Mouse (Mus musculus) forebrain, embryonic 16.5 days (tissue): ENCODE measurements around the gene Tmem245. TPM values are rescaled to one million over a fixed set of nuclear protein-coding genes. Genes with fewer than 3 reads are reported as not detected.

ENCODE experiments used
- ATAC-seq: fragments of 200-750 bp; cut with Nextera tagmentation; 2 replicates; pipeline ENCODE4 v1.8.0; 2017; ENCODE audit warnings: mild to moderate bottlenecking, moderate library complexity
- H3K27ac ChIP-seq: fragments of 300-500 bp; sonication (generic); 2 replicates; pipeline ENCODE4 v1.5.1; 2014; ENCODE audit warnings: low read length, control low read depth
- H3K27me3 ChIP-seq: fragments of 300-500 bp; sonication (generic); replicated peaks from 2 replicates; pipeline ENCODE4 v1.6.1; 2014; ENCODE audit warnings: low read length; ENCODE audit not compliant: control insufficient read depth, insufficient read depth
- H3K36me3 ChIP-seq: fragments of 300-500 bp; sonication (generic); 2 replicates; pipeline ENCODE4 v1.6.1; 2014; ENCODE audit not compliant: control insufficient read depth, insufficient read depth
- H3K4me1 ChIP-seq: fragments of 300-500 bp; sonication (generic); replicated peaks from 2 replicates; pipeline ENCODE4 v1.6.1; 2014; ENCODE audit warnings: low read length; ENCODE audit not compliant: control insufficient read depth, insufficient read depth
- H3K4me2 ChIP-seq: fragments of 300-500 bp; sonication (generic); 2 replicates; pipeline ENCODE4 v1.6.1; 2014; ENCODE audit warnings: mild to moderate bottlenecking, low read length, control low read depth
- H3K4me3 ChIP-seq: fragments of 300-500 bp; sonication (generic); replicated peaks from 2 replicates; pipeline ENCODE4 v1.5.1; 2014; ENCODE audit warnings: mild to moderate bottlenecking, low read length, control low read depth
- H3K9ac ChIP-seq: fragments of 300-500 bp; sonication (generic); replicated peaks from 2 replicates; pipeline ENCODE4 v1.6.1; 2014; ENCODE audit warnings: low read depth, low read length, control low read depth
- H3K9me3 ChIP-seq: fragments of 300-500 bp; sonication (generic); 2 replicates; pipeline ENCODE4 v1.6.1; 2016; ENCODE audit warnings: low read length; ENCODE audit not compliant: control insufficient read depth
- WGBS: fragments of 180-500 bp; shearing (Covaris S2); extraction: QIAGEN DNeasy Blood & Tissue Kit; methylation state at CpG from one replicate; pipeline ENCODE4 v1.1.7; 2014; 5-methylcytosine and 5-hydroxymethylcytosine counted together
- polyA plus RNA-seq: library from polyadenylated mRNA; unstranded; fragments of >200 nt; fragmentation: Nextera tagmentation; extraction: Ambion mirVana; gene quantifications from 2 replicates; pipeline ENCODE4 v1.2.1, GENCODE M21; 2015

Gene Tmem245
- polyA plus RNA-seq, 1 experiment from 2014 or later: 8.3 TPM

DNA sequence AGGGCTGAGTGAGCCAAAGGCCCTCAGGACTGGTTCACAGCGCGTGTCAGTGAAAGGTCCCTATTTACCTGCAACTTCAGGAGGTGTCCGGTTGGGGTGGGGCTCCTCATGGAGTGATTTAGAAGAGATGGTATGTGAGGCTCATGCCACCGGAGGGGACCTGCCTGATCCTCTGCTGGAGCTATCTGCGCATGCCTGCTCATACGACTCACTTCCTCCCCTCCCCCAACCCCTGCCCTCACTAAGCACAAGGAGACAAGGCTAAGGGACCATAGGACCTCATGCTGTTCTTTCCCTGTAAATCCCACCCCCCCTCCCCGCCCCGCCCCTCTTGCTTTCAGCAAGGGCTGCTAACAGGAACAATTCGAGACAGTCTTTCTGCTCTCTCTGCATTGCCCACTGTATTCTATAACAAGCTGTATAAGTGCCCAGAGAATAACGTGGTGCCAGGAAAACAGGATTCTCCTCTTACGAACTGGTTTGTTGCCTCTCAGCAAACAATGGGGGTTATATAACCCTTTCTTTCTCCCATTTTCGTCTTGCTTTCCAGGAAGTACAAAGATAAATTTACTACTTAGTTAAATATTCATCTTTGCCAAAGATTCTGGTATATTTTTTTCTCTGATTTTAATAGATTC, 101.2 kb downstream of the Tmem245 start:
- no peaks in the 10 kb centered on the region; the same call in 1 of the 2 replicates for H3K9me3 ChIP-seq
- H3K27me3 ChIP-seq: no peaks in the 10 kb centered on the region
- H3K4me3 ChIP-seq: no peak overlapping the region
- H3K4me2 ChIP-seq: no peak overlapping the region
- no peak overlapping the region for H3K27ac ChIP-seq
- 59% methylated on average over 12 of the region's 12 CpGs for WGBS
- H3K4me1 ChIP-seq: no peaks in the 10 kb centered on the region
- H3K36me3 ChIP-seq: peaks cover 7% of the 10 kb centered on the region; the same call in 1 of the 2 replicates
- H3K9ac ChIP-seq: no peak overlapping the region
- ATAC-seq: no peak

- H3K36me3 ChIP-seq: peaks cover 7% of the 10 kb centered on the region
- no peak overlapping the region for H3K27ac ChIP-seq
- H3K27me3 ChIP-seq: no peaks in the 10 kb centered on the region
- no peak overlapping the region for H3K4me2 ChIP-seq
- no peaks in the 10 kb centered on the region; the same call in 1 of the 2 replicates for H3K9me3 ChIP-seq
- no peak overlapping the region for H3K4me3 ChIP-seq
- no peaks in the 10 kb centered on the region for H3K4me1 ChIP-seq
- WGBS: 92% methylated on average over 4 of the region's 4 CpGs
- no peak overlapping the region for H3K9ac ChIP-seq
- no peak for ATAC-seq
Measured at GRCm38 (mm10) chr4:56844911-56845310, 102.3 kb downstream of the Tmem245 start.

DNA sequence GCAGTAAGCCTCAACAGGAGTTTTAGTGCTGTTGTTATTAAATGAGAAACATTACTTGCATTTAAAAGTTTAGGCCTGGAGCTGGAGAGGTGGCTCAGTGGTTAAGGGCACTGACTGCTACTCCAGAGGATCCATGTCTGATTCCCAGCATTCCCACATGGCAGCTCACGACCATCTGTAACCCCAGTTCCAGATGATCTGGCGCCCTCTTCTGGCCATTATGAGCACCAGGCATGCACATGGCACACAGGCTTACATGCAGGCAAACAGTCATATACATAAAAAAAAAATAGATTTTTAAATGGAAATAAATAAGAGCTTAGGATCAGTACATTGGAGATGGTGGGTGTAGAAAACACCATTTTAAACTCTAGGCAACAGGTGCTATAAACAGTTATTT, 103.3 kb downstream of the Tmem245 start:
- peaks cover 7% of the 10 kb centered on the region for H3K36me3 ChIP-seq
- H3K27ac ChIP-seq: no peak overlapping the region
- ATAC-seq: no peak
- no peaks in the 10 kb centered on the region for H3K27me3 ChIP-seq
- no peaks in the 10 kb centered on the region; the same call in 1 of the 2 replicates for H3K9me3 ChIP-seq
- no peak overlapping the region for H3K9ac ChIP-seq
- H3K4me1 ChIP-seq: no peaks in the 10 kb centered on the region
- H3K4me2 ChIP-seq: no peak overlapping the region
- no peak overlapping the region for H3K4me3 ChIP-seq
- 93% methylated on average over 2 of the region's 2 CpGs for WGBS

- no peak for ATAC-seq
- no peak overlapping the region for H3K4me3 ChIP-seq
- no peaks in the 10 kb centered on the region for H3K27me3 ChIP-seq
- H3K9ac ChIP-seq: no peak overlapping the region
- H3K36me3 ChIP-seq: peaks cover 7% of the 10 kb centered on the region
- WGBS: 77% methylated on average over 7 of the region's 7 CpGs
- H3K9me3 ChIP-seq: no peaks in the 10 kb centered on the region; the same call in 1 of the 2 replicates
- no peak overlapping the region for H3K27ac ChIP-seq
- H3K4me1 ChIP-seq: no peaks in the 10 kb centered on the region
- no peak overlapping the region for H3K4me2 ChIP-seq
Measured at GRCm38 (mm10) chr4:56842501-56842900, 104.7 kb downstream of the Tmem245 start.

GRCm38 (mm10) chr4:56840297-56840696, 106.9 kb downstream of the Tmem245 start:
- no peak overlapping the region for H3K4me2 ChIP-seq
- no peaks in the 10 kb centered on the region for H3K4me1 ChIP-seq
- H3K4me3 ChIP-seq: no peak overlapping the region
- H3K27ac ChIP-seq: no peak overlapping the region
- H3K27me3 ChIP-seq: no peaks in the 10 kb centered on the region
- peaks cover 7% of the 10 kb centered on the region for H3K36me3 ChIP-seq
- no peaks in the 10 kb centered on the region; the same call in 1 of the 2 replicates for H3K9me3 ChIP-seq
- no peak overlapping the region for H3K9ac ChIP-seq
- no peak for ATAC-seq
- WGBS: 89% methylated on average over 3 of the region's 3 CpGs

DNA sequence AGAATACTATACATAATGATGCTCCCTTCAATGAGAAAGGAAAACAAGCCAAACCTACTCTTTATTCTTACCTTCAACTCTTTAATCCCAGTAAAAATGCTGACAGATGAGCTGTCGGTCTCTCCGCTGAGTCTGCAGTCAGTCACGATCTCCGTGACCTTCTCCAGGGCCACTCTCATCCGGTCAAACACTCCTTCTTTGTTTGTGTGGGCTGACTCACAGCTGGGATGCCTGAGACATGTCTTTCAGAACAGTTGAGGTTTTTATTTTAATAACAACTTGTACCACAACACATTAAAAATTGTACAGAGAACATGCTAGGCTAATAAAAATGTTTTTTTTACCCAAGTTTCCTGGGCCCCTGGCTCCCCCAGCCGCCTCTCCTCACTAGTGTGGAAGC, 109.6 kb downstream of the Tmem245 start:
- no peak for ATAC-seq
- WGBS: 91% methylated on average over 6 of the region's 6 CpGs
- no peaks in the 10 kb centered on the region for H3K27me3 ChIP-seq
- no peak overlapping the region for H3K27ac ChIP-seq
- no peak overlapping the region for H3K9ac ChIP-seq
- H3K4me2 ChIP-seq: no peak overlapping the region
- H3K4me3 ChIP-seq: no peak overlapping the region
- H3K9me3 ChIP-seq: no peaks in the 10 kb centered on the region
- H3K36me3 ChIP-seq: peaks cover 4% of the 10 kb centered on the region; the same call in 1 of the 2 replicates
- no peaks in the 10 kb centered on the region for H3K4me1 ChIP-seq

DNA sequence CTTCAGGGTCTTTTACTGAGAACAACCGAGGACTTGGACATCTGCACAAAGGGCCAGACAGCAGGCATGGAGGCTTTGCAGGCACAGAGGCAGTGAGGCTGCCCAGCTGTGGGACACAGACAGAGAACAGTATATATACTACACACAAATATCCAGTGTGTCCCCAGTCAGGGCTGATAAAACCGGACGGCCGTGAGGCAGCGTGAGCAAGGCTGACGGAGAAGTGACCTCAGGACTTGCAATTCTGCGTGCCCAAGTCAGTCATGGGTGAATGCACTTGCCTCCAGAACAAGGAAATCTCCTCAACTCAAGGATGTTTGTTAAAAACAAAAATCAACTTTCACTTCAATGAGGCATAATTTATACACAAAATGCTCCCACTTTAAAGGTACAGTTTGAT, 115.2 kb downstream of the Tmem245 start:
- Histone ChIP-seq H3K9me3 (no peaks in the 10 kb centered on the region), H3K4me1 (peaks cover 6% of the 10 kb centered on the region), H3K4me2 (no peak overlapping the region), H3K4me3 (no peak overlapping the region), H3K9ac (no peak overlapping the region), H3K27ac (no peak overlapping the region), H3K36me3 (peaks cover 7% of the 10 kb centered on the region; the same call in 1 of the 2 replicates), H3K27me3 (no peaks in the 10 kb centered on the region)
- WGBS: 86% methylated on average over 7 of the region's 7 CpGs
- no peak for ATAC-seq

DNA sequence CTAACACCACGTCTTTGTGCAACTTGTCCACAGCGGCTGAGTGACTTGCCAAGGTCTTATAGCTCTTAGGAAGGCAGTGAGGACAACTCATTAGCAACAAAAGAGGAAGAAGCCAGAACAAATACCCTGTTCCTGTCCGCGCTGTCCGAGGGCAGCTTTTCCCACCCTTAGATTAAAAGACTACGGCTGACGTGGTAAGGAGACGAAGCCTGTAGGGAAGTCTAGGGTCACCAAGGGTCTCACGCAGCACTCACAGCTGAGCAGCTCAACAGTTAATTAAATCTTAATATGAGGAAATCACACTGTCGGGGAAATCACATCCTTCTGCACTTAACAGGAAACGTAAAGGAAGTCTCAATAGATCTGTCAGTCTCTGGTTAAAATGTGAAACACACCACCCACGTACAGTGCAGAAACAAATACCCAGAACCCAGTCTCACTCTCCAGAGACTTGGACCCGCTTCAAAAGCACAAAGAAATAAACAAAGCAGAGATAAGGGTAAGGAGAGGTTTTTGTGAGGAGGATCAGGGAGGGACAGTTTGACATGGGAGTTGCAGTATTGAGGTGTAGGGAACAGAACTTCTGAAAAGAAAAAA, 116.1 kb downstream of the Tmem245 start:
- H3K4me1 ChIP-seq: peaks cover 6% of the 10 kb centered on the region
- H3K27ac ChIP-seq: no peak overlapping the region
- H3K4me3 ChIP-seq: no peak overlapping the region
- ATAC-seq: no peak
- no peak overlapping the region for H3K4me2 ChIP-seq
- H3K27me3 ChIP-seq: no peaks in the 10 kb centered on the region
- H3K9me3 ChIP-seq: no peaks in the 10 kb centered on the region
- 58% methylated on average over 13 of the region's 13 CpGs for WGBS
- no peak overlapping the region for H3K9ac ChIP-seq
- H3K36me3 ChIP-seq: peaks cover 7% of the 10 kb centered on the region; the same call in 1 of the 2 replicates

DNA sequence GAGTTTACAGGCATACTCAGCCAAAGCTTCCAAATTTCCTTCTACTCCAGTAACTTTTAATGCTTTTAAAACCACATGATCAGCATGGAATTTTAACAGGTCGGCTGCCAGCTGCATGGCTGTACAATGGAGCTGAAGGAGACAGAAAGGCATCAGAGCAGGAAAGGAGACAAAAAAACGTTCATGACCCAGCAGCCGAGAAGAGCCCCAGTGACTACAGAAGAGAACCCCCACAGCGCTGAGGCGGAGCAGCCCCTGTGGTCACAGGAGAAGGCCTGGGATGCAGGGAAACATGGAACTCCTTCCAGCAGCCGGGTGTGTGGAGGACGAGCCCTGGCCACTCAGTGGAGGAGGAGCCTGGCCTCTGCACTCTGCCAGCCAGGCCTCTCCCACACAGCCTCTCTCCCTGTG, 117.7 kb downstream of the Tmem245 start:
- ATAC-seq: peak; percentile 87
- H3K4me3 ChIP-seq: no peak overlapping the region
- H3K27me3 ChIP-seq: no peaks in the 10 kb centered on the region
- no peak overlapping the region for H3K9ac ChIP-seq
- H3K4me1 ChIP-seq: peaks cover 6% of the 10 kb centered on the region
- H3K27ac ChIP-seq: peak overlapping the region; percentile 44; the same call in 1 of the 2 replicates
- no peaks in the 10 kb centered on the region for H3K9me3 ChIP-seq
- H3K36me3 ChIP-seq: peaks cover 4% of the 10 kb centered on the region; the same call in 1 of the 2 replicates
- no peak overlapping the region for H3K4me2 ChIP-seq
- 20% methylated on average over 7 of the region's 7 CpGs for WGBS
